Mouse (Mus musculus) liver, embryonic 14.5 days (tissue): Measurements from ENCODE around the gene Pnpo.

ENCODE experiments used
- CTCF ChIP-seq: IDR thresholded peaks from 2 replicates; pipeline ENCODE4 v1.5.1; 2016; ENCODE audit warnings: antibody characterized with exemption, low read depth, control low read depth
- EP300 ChIP-seq: IDR thresholded peaks from 2 replicates; pipeline ENCODE4 v1.6.1; 2016; ENCODE audit warnings: antibody characterized with exemption, low read depth

- no peak for TF ChIP-seq CTCF
- TF ChIP-seq EP300, result no peak
Observed at GRCm38 (mm10) chr11:96928691-96929090, 15.1 kb downstream of the Pnpo start.
